Mouse (Mus musculus) kidney, postnatal 14 days (tissue): ENCODE measurements at regions not wholly inside any gene's neighbourhood (a gene's known extent, or its start where the extent isn't known, plus 50 kb on each side); places are given as distances from the start of the nearest gene placed in this dataset.

Experiments
- DNase-seq: peaks from one replicate; pipeline ENCODE4 v3.0.0; 2022; ENCODE audit warnings: mixed read lengths

GRCm38 (mm10) chr2:99236968-99237367 lies 569.9 kb upstream of the Gm10800 start:
- peak; percentile 17 for DNase-seq
